Mouse (Mus musculus): ENCODE results near the gene Fbxl13. TPM values are rescaled to one million over a fixed set of nuclear protein-coding genes. Genes with fewer than 3 reads are reported as not detected.

Fbxl13 gene
- total RNA-seq (2021) = under 1 TPM; 0.29 to 0.44 TPM

- peak; percentile 85 to 88 for DNase-seq (ENCODE audit: low spot score in 2 of 2)
- intact Hi-C loops (cut with DNase I) = loop anchor here (10.0 kb wide), 1 partner anchor 591 kb away; the partner anchor contains the start of gene Ptpn12
Measured at GRCm38 (mm10) chr5:21645439-21646132, at the start of gene Fbxl13, which contains the start of gene Armc10. Gene Fbxl13 (minus strand): TSS chr5:21645634. Gene Armc10 (plus strand): TSS chr5:21645813.

DNA sequence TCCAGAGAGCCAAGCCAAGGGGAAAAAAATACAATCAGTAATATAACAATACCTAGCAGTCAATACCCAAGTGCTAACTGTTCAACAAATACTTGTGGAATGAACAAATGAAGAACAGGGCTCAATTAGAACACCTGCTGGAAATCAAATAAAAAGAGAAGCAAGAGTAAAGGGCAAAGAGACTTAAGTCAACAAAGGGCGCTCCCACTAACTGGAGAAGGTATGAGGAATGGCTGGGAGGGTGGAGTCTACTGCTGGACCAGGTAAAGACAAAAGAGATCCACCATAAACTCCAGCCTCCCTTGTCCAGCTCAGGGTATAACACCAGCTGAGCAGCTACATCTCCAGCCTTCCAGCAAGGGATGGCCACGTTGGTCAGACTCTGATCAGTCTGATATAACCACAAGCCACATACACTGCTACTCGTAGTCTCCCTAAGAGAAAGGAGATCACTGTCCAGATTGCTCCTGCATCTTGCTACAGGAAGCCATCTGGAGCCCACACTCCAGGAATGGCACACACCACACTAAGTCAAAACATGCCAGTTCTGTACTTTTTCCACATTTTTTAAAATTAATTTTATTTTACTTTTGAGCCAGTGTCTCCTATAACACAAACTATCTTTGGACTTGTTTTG lies 49.5 kb upstream of the Fbxl13 start:
- no peak for DNase-seq (ENCODE audit: low spot score in 2 of 2)
- intact Hi-C loops (cut with DNase I) = no loop called here

DNA sequence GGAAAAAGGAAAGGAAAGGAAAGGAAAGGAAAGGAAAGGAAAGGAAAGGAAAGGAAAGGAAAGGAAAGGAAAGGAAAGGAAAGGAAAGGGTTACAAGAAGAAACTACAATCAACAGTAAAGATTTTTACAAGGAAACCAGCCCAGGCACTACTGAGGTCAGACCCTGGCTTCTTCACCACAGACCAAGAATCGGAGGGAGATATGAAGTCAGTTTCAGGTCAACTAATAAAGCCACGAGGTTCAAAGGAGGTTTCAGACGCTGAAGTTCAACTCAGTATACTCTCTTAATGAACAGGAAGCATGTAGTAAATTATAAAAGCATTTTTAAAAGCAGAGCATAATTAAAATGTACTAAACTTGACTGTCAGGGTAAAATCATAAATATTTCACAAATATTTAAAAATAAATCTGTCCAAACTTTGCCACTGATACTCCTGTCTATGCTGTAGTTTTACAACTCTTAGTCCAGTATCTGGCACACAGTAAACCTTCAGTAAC lies 48.0 kb upstream of the Fbxl13 start:
- intact Hi-C loops (cut with DNase I) = no loop called here

GRCm38 (mm10) chr5:21692230-21692629 lies 46.8 kb upstream of the Fbxl13 start:
- intact Hi-C loops (cut with DNase I) = no loop called here
- no peak for DNase-seq (ENCODE audit: low spot score in 2 of 2)

More for the DNA sequence above, 48.0 kb upstream of the Fbxl13 start:
- no peak for DNase-seq (ENCODE audit: low spot score in 2 of 2)

- intact Hi-C loops (cut with DNase I) = no loop called here
Measured at GRCm38 (mm10) chr5:21687042-21687441, 41.6 kb upstream of the Fbxl13 start.

GRCm38 (mm10) chr5:21685001-21685400 lies 39.6 kb upstream of the Fbxl13 start:
- intact Hi-C loops (cut with DNase I) = no loop called here
- DNase-seq (ENCODE audit: low spot score in 2 of 2) = no peak

More at GRCm38 (mm10) chr5:21687042-21687441, 41.6 kb upstream of the Fbxl13 start:
- DNase-seq (ENCODE audit: low spot score in 2 of 2) = no peak

DNA sequence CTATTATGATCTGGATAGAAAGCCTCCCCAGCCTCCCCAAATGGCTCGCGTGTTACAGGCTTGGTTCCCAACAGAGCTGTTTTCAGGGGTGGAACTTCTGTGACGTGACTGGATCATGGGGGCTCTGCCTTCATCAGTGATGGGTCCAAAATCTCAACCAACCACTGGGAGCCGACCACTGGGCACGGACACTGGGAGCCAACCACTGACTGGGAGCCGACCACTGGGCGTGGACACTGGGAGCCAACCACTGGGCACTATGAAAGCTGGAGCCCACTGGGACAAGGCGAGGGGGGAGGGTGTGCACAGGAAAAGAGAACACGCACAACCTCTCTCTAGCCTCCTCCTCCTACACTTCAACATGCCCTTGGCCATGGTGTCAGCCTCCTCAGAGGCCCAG lies 38.4 kb upstream of the Fbxl13 start:
- no peak for DNase-seq (ENCODE audit: low spot score in 2 of 2)
- intact Hi-C loops (cut with DNase I) = no loop called here

DNA sequence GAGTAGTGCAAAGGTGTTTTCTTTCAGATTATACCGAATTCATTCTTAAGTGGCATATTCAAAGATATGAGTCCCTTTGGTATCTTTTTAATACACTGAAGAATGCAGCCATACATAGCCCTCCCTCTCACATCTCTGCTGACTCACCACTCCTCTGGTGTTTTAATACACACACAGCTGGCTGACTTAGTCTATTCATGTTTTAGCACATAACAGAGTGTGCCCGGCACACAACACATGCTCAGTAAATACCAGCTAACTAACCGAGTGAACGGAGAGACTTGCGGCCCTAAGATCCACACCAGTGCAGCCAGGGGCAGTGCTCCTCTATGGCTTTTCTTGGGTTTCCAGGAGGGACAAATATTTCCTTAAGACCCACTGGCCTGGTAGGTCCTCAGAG lies 35.5 kb upstream of the Fbxl13 start:
- intact Hi-C loops (cut with DNase I) = no loop called here
- peak; percentile 34 to 37 for DNase-seq (ENCODE audit: low spot score in 2 of 2)

DNA sequence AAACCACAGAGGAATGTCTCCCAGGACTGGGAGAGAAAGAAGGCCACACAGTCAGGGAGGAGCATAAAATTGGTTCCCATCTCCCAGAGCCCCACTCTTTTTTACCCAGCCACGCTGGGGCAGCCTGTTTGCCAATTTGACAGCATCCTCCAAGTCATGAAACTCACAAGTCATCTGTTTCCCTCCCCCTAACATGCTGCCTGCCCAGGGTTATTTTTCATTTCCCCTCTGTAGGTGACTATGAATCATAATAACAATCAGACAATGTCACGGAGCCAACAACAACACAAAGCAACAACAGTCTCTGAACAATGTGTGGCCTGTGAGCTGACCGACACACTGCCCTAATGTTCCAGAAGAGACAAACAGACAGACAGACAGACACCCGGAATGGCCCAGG lies 34.6 kb upstream of the Fbxl13 start:
- intact Hi-C loops (cut with DNase I) = no loop called here
- no peak for DNase-seq (ENCODE audit: low spot score in 2 of 2)

- DNase-seq (ENCODE audit: low spot score in 2 of 2) = no peak
- intact Hi-C loops (cut with DNase I) = no loop called here
Measured at GRCm38 (mm10) chr5:21678363-21678762, 32.9 kb upstream of the Fbxl13 start.

DNA sequence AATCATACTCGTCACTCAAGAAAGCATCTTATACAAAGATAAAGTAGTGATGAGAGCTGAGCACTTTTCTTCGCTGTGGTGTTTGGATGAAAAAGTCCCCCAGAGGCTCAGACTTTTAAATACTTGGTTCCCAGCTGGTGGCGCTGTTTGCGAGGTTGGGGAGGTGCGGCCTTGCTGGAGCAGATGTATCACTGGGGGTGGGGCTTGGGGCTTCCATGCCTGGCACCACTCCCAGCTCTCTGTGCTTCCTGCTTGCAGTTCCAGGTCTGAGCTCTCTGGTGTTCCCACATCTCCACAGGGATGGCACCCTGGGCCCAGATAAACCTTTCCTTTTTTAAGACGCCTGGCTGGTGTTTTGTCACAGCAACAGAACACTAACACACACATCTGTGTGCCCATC lies 32.5 kb upstream of the Fbxl13 start:
- intact Hi-C loops (cut with DNase I) = no loop called here
- no peak for DNase-seq (ENCODE audit: low spot score in 2 of 2)

- intact Hi-C loops (cut with DNase I) = no loop called here
- DNase-seq (ENCODE audit: low spot score in 2 of 2) = no peak
Measured at GRCm38 (mm10) chr5:21675494-21675893, 30.1 kb upstream of the Fbxl13 start.

DNA sequence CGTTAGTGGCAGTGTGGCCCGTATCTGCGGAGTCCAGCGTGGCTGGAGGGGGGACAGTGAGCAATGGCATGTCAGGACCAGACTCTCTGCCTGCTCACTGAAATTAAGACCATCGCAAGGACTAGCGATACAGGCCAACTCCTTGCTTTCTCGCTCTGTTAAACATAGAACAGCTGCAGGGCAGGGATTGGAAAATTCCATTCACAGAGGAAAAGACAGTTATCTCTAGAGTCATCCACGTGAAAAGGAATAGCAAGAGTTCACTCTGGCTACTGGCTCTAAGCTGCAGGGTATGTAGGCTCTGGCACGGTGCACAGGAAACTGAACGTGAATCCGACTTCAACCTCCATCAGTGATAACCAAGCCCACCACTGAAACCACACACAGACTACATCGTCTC lies 29.6 kb upstream of the Fbxl13 start:
- no peak for DNase-seq (ENCODE audit: low spot score in 2 of 2)
- intact Hi-C loops (cut with DNase I) = no loop called here

- DNase-seq (ENCODE audit: low spot score in 2 of 2) = no peak
- intact Hi-C loops (cut with DNase I) = no loop called here
Measured at GRCm38 (mm10) chr5:21673742-21674141, 28.3 kb upstream of the Fbxl13 start.

- intact Hi-C loops (cut with DNase I) = no loop called here
- no peak for DNase-seq (ENCODE audit: low spot score in 2 of 2)
Measured at GRCm38 (mm10) chr5:21672812-21673635, 27.6 kb upstream of the Fbxl13 start.

- no peak for DNase-seq (ENCODE audit: low spot score in 2 of 2)
- intact Hi-C loops (cut with DNase I) = loop anchor here (10.0 kb wide), 1 partner anchor 845 kb away; no protein-coding TSS in a partner anchor
Measured at GRCm38 (mm10) chr5:21669307-21669706, 23.9 kb upstream of the Fbxl13 start.

- intact Hi-C loops (cut with DNase I) = loop anchor here (10.0 kb wide), 1 partner anchor 847 kb away; no protein-coding TSS in a partner anchor
- DNase-seq (ENCODE audit: low spot score in 2 of 2) = no peak
Measured at GRCm38 (mm10) chr5:21667191-21668137, 22.0 kb upstream of the Fbxl13 start.

DNA sequence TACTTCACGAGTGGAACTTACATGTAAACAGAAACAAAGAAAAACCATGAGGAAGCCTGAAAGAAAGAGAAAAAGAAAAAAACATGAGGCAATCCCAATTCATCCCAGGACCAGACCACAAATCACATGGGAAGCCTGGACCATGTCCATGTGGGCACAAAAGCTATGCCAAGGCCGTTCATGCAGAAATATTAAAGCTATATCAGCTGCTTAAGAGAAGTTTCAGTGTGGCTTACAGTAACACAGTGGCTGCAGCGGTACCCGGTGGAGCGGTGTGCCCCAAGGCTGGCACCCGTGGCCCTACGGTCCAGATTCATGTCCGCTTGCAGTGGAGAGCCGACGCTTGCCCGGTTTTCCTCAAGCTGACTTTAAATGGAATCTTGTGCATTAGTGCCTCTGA lies 17.6 kb upstream of the Fbxl13 start:
- no peak for DNase-seq (ENCODE audit: low spot score in 2 of 2)
- intact Hi-C loops (cut with DNase I) = loop anchor here (10.0 kb wide), 1 partner anchor 852 kb away; no protein-coding TSS in a partner anchor

DNA sequence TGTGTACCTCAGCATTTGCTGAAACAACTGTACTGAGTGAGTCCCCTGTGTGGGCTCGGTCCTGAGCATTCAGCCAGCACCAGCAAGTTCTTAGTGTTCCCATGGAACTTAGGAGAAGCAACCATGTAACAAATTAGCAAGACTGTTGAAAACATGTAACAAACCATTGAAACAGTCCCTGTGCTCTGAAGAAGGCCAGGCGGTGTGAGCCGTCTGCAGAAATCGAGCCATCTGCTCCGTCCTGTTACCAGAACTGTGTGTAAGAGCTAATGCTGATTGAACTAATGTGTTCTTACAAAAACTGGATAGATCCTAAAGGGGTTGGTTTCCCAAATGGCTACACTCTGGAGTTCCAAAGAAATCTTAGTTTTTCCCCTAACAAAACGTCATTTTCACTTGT lies 15.4 kb upstream of the Fbxl13 start:
- intact Hi-C loops (cut with DNase I) = loop anchor here (10.0 kb wide), 1 partner anchor 854 kb away; no protein-coding TSS in a partner anchor
- no peak for DNase-seq (ENCODE audit: low spot score in 2 of 2)
